20 mouse cellular contexts compared by ENCODE assay signal in the genomic region with DNA sequence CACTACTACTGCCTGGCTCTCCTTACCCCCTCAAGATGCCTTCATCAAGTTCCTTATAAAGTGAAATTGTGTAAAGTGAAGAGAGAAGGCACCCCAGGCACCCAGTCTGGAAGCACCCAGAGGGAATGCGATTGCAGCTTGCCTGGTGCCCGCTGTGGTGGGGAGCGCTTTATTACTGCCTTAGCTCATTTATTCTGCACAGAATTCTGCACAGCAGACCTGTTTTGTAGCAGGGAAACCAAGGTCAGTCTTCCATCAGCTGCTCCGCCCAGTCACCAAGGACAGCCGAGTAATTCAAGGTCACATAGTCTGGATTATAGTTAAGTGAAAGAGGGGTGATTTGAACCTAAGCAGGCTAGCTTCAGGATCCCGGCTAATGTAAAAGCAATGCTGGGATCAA. TPM values are rescaled to one million over a fixed set of nuclear protein-coding genes. Genes with fewer than 3 reads are reported as not detected.
DNase-seq lines count a peak whose midpoint lies in the region; ATAC-seq lines count a peak whose summit lies in the region.
"Had no signal": no experiment of that assay in that cellular context is flagged by ENCODE, and none has a peak within 500 bp of the region (broad histone marks: within the 10 kb centered on the region; RNA-seq: fewer than 3 reads in every experiment).

No protein-coding gene starts in this region.

- H3K27me3 ChIP-seq in limb, embryonic 12.5 days: no peaks in the 10 kb centered on the region
- H3K27me3 ChIP-seq in limb, embryonic 10.5 days (ENCODE audit: low read depth, poor library complexity, severe bottlenecking): no peaks in the 10 kb centered on the region
- H3K27me3 ChIP-seq: CH12.LX; megakaryocyte, embryonic 14.5 days; neural tube, embryonic 12.5 days; Patski had no signal

- H3K4me1 ChIP-seq in limb, embryonic 12.5 days (replicated peaks): peaks cover 41% of the 10 kb centered on the region
- peaks cover 11% of the 10 kb centered on the region for H3K4me1 ChIP-seq in limb, embryonic 10.5 days

- no peak overlapping the region for H3K9ac ChIP-seq in limb, embryonic 12.5 days (replicated peaks)
- H3K9ac ChIP-seq: heart, embryonic 12.5 days; neural tube, embryonic 12.5 days had no signal

- WGBS in limb, embryonic 12.5 days: 83% methylated on average over 6 of the region's 6 CpGs
- WGBS in limb, embryonic 10.5 days: 88% methylated on average over 6 of the region's 6 CpGs

- no peak for ATAC-seq in limb, embryonic 12.5 days (ENCODE audit: insufficient number of reproducible peaks, insufficient read depth, low FRiP score, low TSS enrichment, low read depth)
- ATAC-seq: lung, postnatal 0 days; Patski had no signal

- no peak overlapping the region for H3K4me3 ChIP-seq in limb, embryonic 12.5 days (replicated peaks)
- H3K4me3 ChIP-seq in limb, embryonic 10.5 days: no peak overlapping the region
- H3K4me3 ChIP-seq: forebrain, embryonic 10.5 days; heart, embryonic 12.5 days; megakaryocyte, embryonic 14.5 days; neural tube, embryonic 12.5 days had no signal

- H3K27ac ChIP-seq in limb, embryonic 12.5 days: peak overlapping the region; percentile 82; the same call in 1 of the 2 replicates
- H3K27ac ChIP-seq in limb, embryonic 10.5 days: no peak overlapping the region
- H3K27ac ChIP-seq: forebrain, embryonic 10.5 days; neural tube, embryonic 12.5 days had no signal

- no peaks in the 10 kb centered on the region for H3K36me3 ChIP-seq in limb, embryonic 12.5 days
- H3K36me3 ChIP-seq in limb, embryonic 10.5 days: peaks cover 7% of the 10 kb centered on the region; the same call in 1 of the 2 replicates
- H3K36me3 ChIP-seq: heart, embryonic 12.5 days; neural tube, embryonic 12.5 days had no signal

- DNase-seq in adrenal gland, adult 2 months: peak; percentile 69
- DNase-seq in adrenal gland, postnatal 25 days: no peak
- no peak for DNase-seq in limb, embryonic 10.5 days (ENCODE audit: low spot score)
- peak; percentile 34 for DNase-seq in ZHBTc4 (ENCODE audit: low read depth, low spot score)
- peak; percentile 46 to 49 for DNase-seq in kidney, postnatal 36 days
- no peak for DNase-seq in cerebellum, adult 8-10 months
- DNase-seq in retina, embryonic 14.5 days (ENCODE audit: low spot score): no peak
- DNase-seq: adrenal gland, adult 8-10 months; cerebellum, postnatal 25 days; heart, postnatal 4 days; thymus, postnatal 25 days had no signal

- no peak overlapping the region for H3K4me2 ChIP-seq in limb, embryonic 12.5 days
- H3K4me2 ChIP-seq: heart, embryonic 12.5 days; liver, embryonic 11.5 days; neural tube, embryonic 12.5 days had no signal

- H3K9me3 ChIP-seq in limb, embryonic 12.5 days: no peaks in the 10 kb centered on the region
- no peaks in the 10 kb centered on the region for H3K9me3 ChIP-seq in limb, embryonic 10.5 days (replicated peaks)
- H3K9me3 ChIP-seq: forebrain, embryonic 10.5 days; heart, embryonic 12.5 days; megakaryocyte, embryonic 14.5 days; neural tube, embryonic 12.5 days had no signal

RNA-seq across cellular contexts. Expression of gene Lrrc8d, which starts 14.7 kb away (rescaled TPM):
- total RNA-seq in adrenal gland, adult 2 months (2021): 100 to 1,000 TPM; 105 to 127 TPM
- polyA plus RNA-seq in adrenal gland, adult 2 months (2012; rRNA removed): 20.4 and 31.8 TPM in 2 replicates
- 99.7 and 124 TPM in 2 replicates for total RNA-seq in adrenal gland, postnatal 25 days (2021)
- 22.9 and 23.1 TPM in 2 replicates for polyA plus RNA-seq in limb, embryonic 12.5 days (2016; fragmentation: Nextera tagmentation; extraction: Ambion mirVana)
- 15.0 and 17.6 TPM in 2 replicates for polyA plus RNA-seq in limb, embryonic 10.5 days (2016; fragmentation: Nextera tagmentation; extraction: Ambion mirVana)

Comparison
In these comparisons a context has a peak if more than half of its experiments do, and no peak if none do; other contexts are left out.
1. DNase-seq: peak in adrenal gland, adult 2 months (single experiment), ZHBTc4 (single experiment) and kidney, postnatal 36 days (2 of 2); none in adrenal gland, postnatal 25 days (single experiment), limb, embryonic 10.5 days (single experiment), cerebellum, adult 8-10 months (single experiment) and retina, embryonic 14.5 days (single experiment).